Mouse (Mus musculus) ovary, postnatal 14 days (tissue): ENCODE results near the gene Atp2b2.
"Not testable (repeated sequence)": the region's sequence is repeated elsewhere in the genome, so short reads cannot be mapped to it uniquely, and the experiment has no call there.

Source experiments
- DNase-seq: peaks from one replicate; pipeline ENCODE4 v3.0.0; 2022; ENCODE audit warnings: low spot score

Atp2b2 gene

GRCm38 (mm10) chr6:113714276-113714675, 328.1 kb downstream of the Atp2b2 start:
- no peak for DNase-seq

- DNase-seq: not testable (repeated sequence)
These were observed 329.0 kb downstream of the Atp2b2 start for GRCm38 (mm10) chr6:113713389-113713788.

GRCm38 (mm10) chr6:113712718-113713117, 329.7 kb downstream of the Atp2b2 start:
- DNase-seq: no peak

GRCm38 (mm10) chr6:113697222-113698205, 344.9 kb downstream of the Atp2b2 start:
- no peak for DNase-seq

GRCm38 (mm10) chr6:113696582-113697221, 345.7 kb downstream of the Atp2b2 start, which contains the start of gene Tatdn2:
Tatdn2 (plus strand) TSS chr6:113697050.
- DNase-seq: peak; percentile 86

- DNase-seq: no peak
These were observed 346.6 kb downstream of the Atp2b2 start for GRCm38 (mm10) chr6:113695766-113696355.

GRCm38 (mm10) chr6:113695203-113695602, 347.2 kb downstream of the Atp2b2 start:
- DNase-seq: no peak
